Mouse (Mus musculus) urinary bladder, postnatal 10 days (tissue): ENCODE data around the gene Eid1.
A peak's percentile ranks its signal among the peaks of the same experiment; 100 is the strongest.

Experiments used
- DNase-seq: peaks from one replicate; pipeline ENCODE4 v3.0.0; 2022; ENCODE audit warnings: low spot score

Gene Eid1

GRCm38 (mm10) chr2:125672957-125673631, at the start of gene Eid1:
Gene Eid1, plus strand, starts transcription at chr2:125673095.
- peak; percentile 25 for DNase-seq

GRCm38 (mm10) chr2:125623211-125623610, 49.7 kb upstream of the Eid1 start:
- DNase-seq: no peak

GRCm38 (mm10) chr2:125624127-125624685, 48.7 kb upstream of the Eid1 start:
- no peak for DNase-seq

- DNase-seq: peak; percentile 92
These were observed 48.0 kb upstream of the Eid1 start, which contains the start of gene Cep152 for GRCm38 (mm10) chr2:125624837-125625351. Gene Cep152, minus strand, starts transcription at chr2:125625113.

GRCm38 (mm10) chr2:125626536-125626935, 46.4 kb upstream of the Eid1 start:
- DNase-seq: no peak

GRCm38 (mm10) chr2:125628487-125628886, 44.4 kb upstream of the Eid1 start:
- no peak for DNase-seq

- DNase-seq: no peak
These were observed 42.9 kb upstream of the Eid1 start for GRCm38 (mm10) chr2:125630010-125630409.

- DNase-seq: no peak
These were observed 35.6 kb upstream of the Eid1 start for GRCm38 (mm10) chr2:125637331-125637730.

- no peak for DNase-seq
These were observed 28.0 kb upstream of the Eid1 start for GRCm38 (mm10) chr2:125644912-125645311.

- no peak for DNase-seq
These were observed 22.9 kb upstream of the Eid1 start for GRCm38 (mm10) chr2:125650038-125650437.

- DNase-seq: no peak
These were observed 22.0 kb upstream of the Eid1 start for GRCm38 (mm10) chr2:125650742-125651352.

- DNase-seq: no peak
These were observed 21.3 kb upstream of the Eid1 start for GRCm38 (mm10) chr2:125651563-125651962.

GRCm38 (mm10) chr2:125653286-125653685, 19.6 kb upstream of the Eid1 start:
- DNase-seq: no peak

- no peak for DNase-seq
These were observed 17.5 kb upstream of the Eid1 start for GRCm38 (mm10) chr2:125655391-125655790.

- DNase-seq: no peak
These were observed 12.9 kb upstream of the Eid1 start for GRCm38 (mm10) chr2:125659823-125660536.

GRCm38 (mm10) chr2:125660537-125661130, 12.3 kb upstream of the Eid1 start:
- no peak for DNase-seq

- DNase-seq: no peak
These were observed 11.7 kb upstream of the Eid1 start for GRCm38 (mm10) chr2:125661156-125661555.

- no peak for DNase-seq
These were observed 10.4 kb upstream of the Eid1 start for GRCm38 (mm10) chr2:125662517-125662916.

- DNase-seq: no peak
These were observed 7.7 kb upstream of the Eid1 start for GRCm38 (mm10) chr2:125665213-125665612.

- no peak for DNase-seq
These were observed 7.0 kb upstream of the Eid1 start for GRCm38 (mm10) chr2:125665909-125666308.

- no peak for DNase-seq
These were observed 6.2 kb upstream of the Eid1 start for GRCm38 (mm10) chr2:125666668-125667067.

GRCm38 (mm10) chr2:125667184-125667583, 5.7 kb upstream of the Eid1 start:
- no peak for DNase-seq
